Mouse (Mus musculus) kidney, adult 2 months (tissue): ENCODE data around the gene Ap5s1.

Experiments used
- CTCF ChIP-seq: fragments of 200-500 bp; conservative IDR thresholded peaks from 2 replicates; pipeline ENCODE4 v1.5.1; 2011; ENCODE audit warnings: low read depth, mild to moderate bottlenecking, control low read depth, low read length, moderate library complexity, mixed read lengths; ENCODE audit not compliant: insufficient read depth, insufficient read length
- POLR2A ChIP-seq: fragments of 200-500 bp; IDR thresholded peaks from one replicate; pipeline ENCODE4 v1.6.1; 2011; ENCODE audit warnings: low read depth, low read length, control low read depth

DNA sequence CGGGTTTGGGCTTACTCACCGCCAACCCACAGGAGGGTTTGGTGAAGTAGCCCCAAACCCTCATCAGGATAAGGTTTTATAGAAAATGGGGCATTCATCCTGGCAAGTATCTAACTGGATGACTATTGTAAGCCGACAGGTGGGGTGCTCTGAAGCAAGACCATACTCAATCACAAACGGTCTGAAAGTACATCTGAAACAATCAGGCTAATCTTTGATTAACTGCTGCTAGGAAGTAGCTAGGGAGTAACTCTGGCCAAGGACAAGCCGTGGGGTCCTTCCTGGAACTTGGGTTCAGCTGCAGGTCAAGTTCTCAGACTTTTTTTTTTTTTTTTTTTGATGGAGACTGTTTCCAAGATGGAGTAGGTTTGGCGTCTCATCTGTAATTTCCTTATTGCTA is 38.9 kb upstream of the Ap5s1 start:
- TF ChIP-seq CTCF (no peak), POLR2A (no peak)
